Mouse (Mus musculus): ENCODE measurements around the gene Miga2. TPM values are rescaled to one million over a fixed set of nuclear protein-coding genes. Genes with fewer than 3 reads are reported as not detected.
"Not testable (repeated sequence)": the region's sequence is repeated elsewhere in the genome, so short reads cannot be mapped to it uniquely, and the experiment has no call there.

The Miga2 gene
- polyA plus RNA-seq, 1 experiment from 2014 or later: 39.7 TPM

DNA sequence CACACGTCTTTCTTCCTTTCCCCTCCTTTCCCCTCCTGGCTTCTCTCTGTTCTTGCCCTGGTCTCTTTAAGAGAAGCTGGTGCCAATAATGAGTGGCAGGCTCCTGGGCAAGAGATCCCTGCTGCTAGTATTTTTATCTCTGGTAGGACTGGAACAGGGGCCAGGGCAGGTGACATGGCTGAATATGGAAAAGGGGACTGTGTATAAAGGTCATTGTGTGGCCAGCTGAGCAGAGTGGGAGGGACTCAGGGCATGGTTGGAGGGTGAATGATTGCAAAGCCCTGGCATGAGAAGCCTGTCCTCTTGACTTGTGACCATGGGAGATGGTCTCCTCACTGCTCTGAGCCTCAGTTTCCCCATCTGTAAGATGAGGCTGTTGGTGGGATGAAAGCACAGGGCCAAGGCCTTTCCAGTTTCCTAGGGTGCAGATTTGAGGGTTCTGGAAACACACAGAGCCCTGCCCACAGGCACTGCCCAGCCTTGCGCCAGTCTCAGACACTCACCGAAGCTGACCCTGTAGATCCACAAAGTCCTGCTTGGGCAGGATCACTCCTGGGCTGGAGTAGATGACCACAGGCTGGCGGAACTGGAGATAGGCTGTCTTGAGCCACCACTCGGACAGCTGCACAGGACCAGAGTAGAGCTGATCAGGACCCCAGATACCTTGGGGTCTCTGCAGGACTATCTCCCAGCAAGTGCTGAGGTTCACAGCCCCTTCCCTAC lies 45.6 kb downstream of the Miga2 start:
- Histone ChIP-seq H3K9ac (ENCODE audit: low read depth, low read length) (no peak overlapping the region), H3K4me2 (ENCODE audit: low read length) (no peak overlapping the region), H3K4me1 (ENCODE audit: control insufficient read depth, insufficient read depth, low read depth, low read length) (peaks cover 20% of the 10 kb centered on the region), H3K27ac (ENCODE audit: low read depth, low read length) (no peak overlapping the region), H3K27me3 (replicated peaks; ENCODE audit: control insufficient read depth, insufficient read depth, low read length) (no peaks in the 10 kb centered on the region), H3K4me3 (ENCODE audit: low read length) (no peak overlapping the region), H3K9me3 (ENCODE audit: control insufficient read depth, low read length) (no peaks in the 10 kb centered on the region), H3K36me3 (ENCODE audit: control insufficient read depth, insufficient read depth, low read length) (peaks cover 35% of the 10 kb centered on the region)
- no peak for ATAC-seq
- 92% methylated on average over 5 of the region's 5 CpGs for WGBS

DNA sequence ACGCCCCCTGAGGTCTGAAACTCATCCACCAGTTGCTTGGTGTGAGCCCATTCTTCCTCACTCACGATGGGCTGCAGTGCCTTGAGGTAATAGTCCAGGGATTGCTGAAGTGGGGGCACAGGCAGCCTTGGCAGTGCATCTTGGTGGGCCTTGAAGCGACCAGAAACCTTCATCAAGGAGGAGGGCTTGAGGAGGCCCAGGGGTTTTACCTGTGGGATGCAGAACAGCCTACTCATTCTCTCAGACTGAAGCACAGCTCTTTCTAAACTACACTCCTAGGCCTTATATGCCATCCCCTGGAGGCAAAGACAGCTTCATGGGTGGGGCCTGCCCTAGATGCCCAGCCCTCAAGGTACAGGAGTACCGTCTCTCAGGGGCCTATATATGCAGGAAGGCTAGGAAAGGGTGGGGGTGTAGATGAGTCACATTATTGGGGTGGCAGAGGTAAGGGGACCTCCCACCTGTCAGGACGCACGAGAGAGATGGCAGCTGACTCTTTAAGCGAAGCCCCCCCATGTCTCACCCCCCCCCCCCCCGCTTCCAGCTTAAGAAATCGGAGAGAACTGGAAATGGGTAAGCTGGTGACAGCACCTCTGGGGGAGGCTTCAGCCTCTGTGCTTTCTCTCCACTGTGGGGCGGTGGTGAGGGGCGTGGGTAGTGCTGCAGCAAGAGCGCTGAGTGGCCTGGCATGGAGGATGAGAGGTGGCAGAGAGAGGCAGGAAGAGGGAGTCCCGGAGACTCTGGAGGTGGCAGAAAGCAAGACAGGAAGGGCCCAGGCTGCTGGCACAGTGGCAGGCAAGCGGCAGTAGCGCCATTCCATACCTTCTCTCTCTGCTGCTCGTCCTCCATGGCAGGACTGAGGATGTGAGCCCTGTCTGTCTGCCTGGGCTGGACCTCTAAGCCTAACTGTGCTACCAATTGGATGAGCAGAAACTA lies 49.3 kb downstream of the Miga2 start:
- Histone ChIP-seq H3K27ac (ENCODE audit: low read depth, low read length) (no peak overlapping the region), H3K9ac (ENCODE audit: low read depth, low read length) (peak overlapping the region; percentile 2; the same call in 1 of the 2 replicates)
- WGBS: 76% methylated on average over 16 of the region's 16 CpGs

DNA sequence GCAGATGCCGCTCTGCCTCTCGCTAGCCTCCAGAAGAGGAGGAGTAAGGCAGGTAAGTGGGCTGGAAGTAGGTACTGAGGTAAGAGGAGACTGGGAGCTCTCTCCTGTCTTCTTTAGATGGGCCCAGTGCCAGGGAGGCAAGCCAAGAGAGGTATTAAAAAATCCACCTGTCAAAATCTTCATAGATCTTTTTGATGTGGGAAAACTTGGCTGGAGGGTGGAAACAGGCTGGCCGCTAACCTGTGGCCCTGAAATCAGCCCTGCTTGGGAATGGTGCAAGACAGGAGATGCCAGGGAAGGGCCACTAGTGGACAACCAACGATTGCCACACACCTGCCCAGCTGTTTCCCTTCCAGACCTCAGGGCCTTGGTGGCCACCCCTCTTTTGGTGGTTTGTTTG lies 50.1 kb downstream of the Miga2 start:
- Histone ChIP-seq H3K4me1 (ENCODE audit: control insufficient read depth, insufficient read depth, low read depth, low read length) (peaks cover 44% of the 10 kb centered on the region), H3K36me3 (ENCODE audit: control insufficient read depth, insufficient read depth, low read length) (peaks cover 14% of the 10 kb centered on the region), H3K4me2 (ENCODE audit: low read length) (peak overlapping the region; percentile 77), H3K27me3 (replicated peaks; ENCODE audit: control insufficient read depth, insufficient read depth, low read length) (no peaks in the 10 kb centered on the region), H3K9ac (ENCODE audit: low read depth, low read length) (no peak overlapping the region), H3K27ac (ENCODE audit: low read depth, low read length) (0 out of 2 replicates have a peak overlapping the region, but pooled peaks have one; percentile 3), H3K9me3 (ENCODE audit: control insufficient read depth, low read length) (no peaks in the 10 kb centered on the region), H3K4me3 (ENCODE audit: low read length) (peak overlapping the region; percentile 60)
- no peak for ATAC-seq
- WGBS: 80% methylated on average over 4 of the region's 4 CpGs

More for the DNA sequence above, 49.3 kb downstream of the Miga2 start:
- Histone ChIP-seq H3K4me3 (ENCODE audit: low read length) (no peak overlapping the region; the same call in 1 of the 2 replicates), H3K9me3 (ENCODE audit: control insufficient read depth, low read length) (no peaks in the 10 kb centered on the region), H3K4me2 (ENCODE audit: low read length) (peak overlapping the region; percentile 77), H3K36me3 (ENCODE audit: control insufficient read depth, insufficient read depth, low read length) (peaks cover 20% of the 10 kb centered on the region), H3K4me1 (ENCODE audit: control insufficient read depth, insufficient read depth, low read depth, low read length) (peaks cover 36% of the 10 kb centered on the region), H3K27me3 (replicated peaks; ENCODE audit: control insufficient read depth, insufficient read depth, low read length) (no peaks in the 10 kb centered on the region)
- no peak for ATAC-seq

DNA sequence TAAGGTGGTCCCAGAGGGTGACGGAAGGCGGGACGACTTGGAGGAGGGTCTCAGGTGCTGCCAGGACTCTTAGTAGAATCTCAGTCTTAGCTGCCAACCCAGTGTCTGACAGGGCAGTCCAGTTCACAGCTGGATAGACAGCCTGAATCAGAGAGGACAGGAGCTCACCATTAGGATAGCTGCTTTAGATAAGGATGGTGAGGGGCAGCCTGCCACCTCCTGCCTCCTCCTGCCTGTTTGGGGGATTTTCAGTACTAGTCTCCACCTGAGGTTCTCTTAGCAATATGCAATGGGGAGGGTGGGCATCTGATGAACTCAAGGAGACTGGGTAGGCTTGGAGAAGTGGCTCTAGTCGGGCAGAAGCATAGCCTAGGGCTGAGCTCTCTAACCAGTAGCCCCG lies 50.6 kb downstream of the Miga2 start:
- Histone ChIP-seq H3K4me1 (ENCODE audit: control insufficient read depth, insufficient read depth, low read depth, low read length) (peaks cover 47% of the 10 kb centered on the region), H3K4me2 (ENCODE audit: low read length) (peak overlapping the region; percentile 77), H3K27me3 (replicated peaks; ENCODE audit: control insufficient read depth, insufficient read depth, low read length) (no peaks in the 10 kb centered on the region), H3K9me3 (ENCODE audit: control insufficient read depth, low read length) (no peaks in the 10 kb centered on the region), H3K9ac (ENCODE audit: low read depth, low read length) (peak overlapping the region; percentile 91), H3K27ac (ENCODE audit: low read depth, low read length) (peak overlapping the region; percentile 96; the same call in 1 of the 2 replicates), H3K36me3 (ENCODE audit: control insufficient read depth, insufficient read depth, low read length) (peaks cover 9% of the 10 kb centered on the region), H3K4me3 (ENCODE audit: low read length) (peak overlapping the region; percentile 60)
- 0 out of 2 replicates have a peak, but pooled peaks have one; percentile 1 for ATAC-seq
- 50% methylated on average over 5 of the region's 5 CpGs for WGBS

DNA sequence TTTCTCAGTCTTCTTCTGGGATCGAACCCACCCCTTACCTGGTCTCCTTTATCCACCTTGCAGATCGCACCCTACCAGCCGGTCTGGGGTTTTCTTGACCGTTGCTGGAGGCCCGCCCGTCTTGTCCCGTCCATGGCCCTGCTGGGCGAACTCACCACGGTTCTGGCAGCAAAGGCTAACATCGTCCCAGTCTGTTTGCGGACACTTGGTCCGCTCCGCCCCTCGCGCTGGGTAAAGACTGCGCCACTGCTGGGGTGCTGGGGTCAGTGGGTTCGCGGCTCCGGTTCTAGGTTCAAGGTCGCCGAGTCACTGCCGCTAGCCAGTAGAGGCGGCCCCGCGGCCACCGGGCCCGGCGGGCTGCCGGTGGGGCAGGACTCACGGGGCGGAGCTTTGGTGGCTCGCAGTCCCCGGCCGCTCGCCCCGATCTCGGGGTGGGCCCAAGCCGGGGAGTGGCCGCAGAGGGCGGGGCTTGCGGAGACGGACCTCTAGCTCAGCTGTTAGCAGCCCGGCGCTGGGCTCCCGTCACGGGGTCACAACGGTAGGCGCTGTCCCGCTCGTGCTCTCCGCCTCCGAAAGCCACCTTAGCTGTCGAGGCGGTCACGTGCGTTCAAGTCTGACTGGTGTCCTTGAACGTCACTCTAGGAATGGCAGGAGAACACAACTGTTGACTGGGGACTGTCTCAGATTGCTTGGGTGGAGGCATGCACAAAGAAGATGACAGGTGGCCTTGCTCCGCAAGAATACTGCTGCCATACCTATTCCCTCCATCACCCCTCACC lies 51.3 kb downstream of the Miga2 start, which contains the start of gene Crat:
Gene Crat, minus strand, starts transcription at position 657 of the 779 bp plus-strand sequence.
- Histone ChIP-seq H3K9ac (ENCODE audit: low read depth, low read length) (peak within 1 kb of the TSS; percentile 91), H3K36me3 (ENCODE audit: control insufficient read depth, insufficient read depth, low read length) (peaks cover 3% of the 10 kb centered on the region; the same call in 1 of the 2 replicates), H3K4me3 (ENCODE audit: low read length) (peak within 1 kb of the TSS; percentile 60), H3K27ac (ENCODE audit: low read depth, low read length) (peak within 1 kb of the TSS; percentile 96), H3K9me3 (ENCODE audit: control insufficient read depth, low read length) (no peaks in the 10 kb centered on the region), H3K4me2 (ENCODE audit: low read length) (peak within 1 kb of the TSS; percentile 77), H3K27me3 (replicated peaks; ENCODE audit: control insufficient read depth, insufficient read depth, low read length) (no peaks in the 10 kb centered on the region), H3K4me1 (ENCODE audit: control insufficient read depth, insufficient read depth, low read depth, low read length) (peaks cover 47% of the 10 kb centered on the region)
- WGBS: 1% methylated on average over 58 of the region's 58 CpGs
- ATAC-seq: peak; percentile 91

DNA sequence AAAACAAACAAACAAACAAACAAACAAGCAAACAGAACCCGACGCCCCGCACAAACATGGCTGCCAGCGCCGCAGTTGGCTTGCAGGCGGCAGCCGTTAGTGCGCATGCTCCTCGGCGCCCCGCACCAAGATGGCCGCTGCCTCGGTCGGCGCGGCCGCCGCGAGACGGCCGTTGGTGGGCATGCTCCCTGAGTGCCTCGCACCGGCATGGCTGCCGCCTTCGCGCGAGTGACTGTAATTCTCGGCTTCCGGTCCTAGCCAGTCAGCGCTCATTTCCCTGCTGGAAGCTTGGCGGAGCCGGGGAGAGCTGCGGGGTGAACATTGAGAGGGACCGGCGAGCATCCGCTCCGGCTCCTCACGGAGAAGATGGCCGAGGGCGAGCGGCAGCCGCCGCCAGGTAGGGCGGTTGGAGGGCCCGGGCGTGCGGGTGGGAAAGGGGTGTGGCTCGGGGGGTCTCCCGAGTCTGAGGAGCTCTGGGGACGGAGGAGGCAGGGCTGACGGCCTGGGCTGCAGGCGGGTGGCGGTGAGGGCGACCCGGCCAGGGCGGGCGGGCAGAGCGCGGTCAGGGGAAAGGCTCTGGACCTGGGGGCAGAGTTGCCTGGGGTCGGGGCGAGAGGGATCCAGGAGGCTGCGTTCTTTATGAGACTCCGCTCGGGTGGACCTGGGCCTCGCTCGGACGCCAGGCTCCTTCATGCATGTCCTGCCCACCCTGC lies 52.1 kb downstream of the Miga2 start, which contains the start of gene Ptpa:
Gene Ptpa, plus strand, starts transcription at position 104 of the 713 bp plus-strand sequence.
- Histone ChIP-seq H3K9me3 (ENCODE audit: control insufficient read depth, low read length) (no peaks in the 10 kb centered on the region), H3K9ac (ENCODE audit: low read depth, low read length) (peak within 1 kb of the TSS; percentile 91), H3K36me3 (ENCODE audit: control insufficient read depth, insufficient read depth, low read length) (0 out of 2 replicates have a peak, but pooled peaks cover 2% of the 10 kb centered on the region), H3K4me2 (ENCODE audit: low read length) (peak within 1 kb of the TSS; percentile 77), H3K4me1 (ENCODE audit: control insufficient read depth, insufficient read depth, low read depth, low read length) (peaks cover 47% of the 10 kb centered on the region), H3K27me3 (replicated peaks; ENCODE audit: control insufficient read depth, insufficient read depth, low read length) (no peaks in the 10 kb centered on the region), H3K4me3 (ENCODE audit: low read length) (peak within 1 kb of the TSS; percentile 60), H3K27ac (ENCODE audit: low read depth, low read length) (peak within 1 kb of the TSS; percentile 96)
- peak; percentile 92 for ATAC-seq
- under 1% methylated on average over 58 of the region's 67 CpGs for WGBS

DNA sequence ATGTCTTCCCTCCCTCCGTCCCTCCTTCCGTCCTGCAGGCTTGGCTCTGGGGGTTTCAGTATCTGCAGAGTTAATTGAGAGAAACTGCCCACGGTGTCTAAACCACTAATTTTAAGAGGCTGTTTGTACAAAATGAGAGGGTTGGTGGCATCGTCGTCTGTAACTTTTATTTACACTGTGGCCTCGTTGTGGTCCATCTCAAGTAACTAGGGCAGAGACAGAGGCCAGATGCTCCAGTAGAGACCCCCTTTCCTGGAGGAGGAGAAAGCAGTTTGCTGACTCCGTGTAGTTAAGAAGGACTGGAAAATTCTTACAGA lies 52.6 kb downstream of the Miga2 start:
- ATAC-seq: no peak
- Histone ChIP-seq H3K9ac (ENCODE audit: low read depth, low read length) (peak overlapping the region; percentile 91), H3K36me3 (ENCODE audit: control insufficient read depth, insufficient read depth, low read length) (0 out of 2 replicates have a peak, but pooled peaks cover 2% of the 10 kb centered on the region), H3K9me3 (ENCODE audit: control insufficient read depth, low read length) (no peaks in the 10 kb centered on the region), H3K4me1 (ENCODE audit: control insufficient read depth, insufficient read depth, low read depth, low read length) (peaks cover 47% of the 10 kb centered on the region), H3K4me3 (ENCODE audit: low read length) (peak overlapping the region; percentile 60), H3K27ac (ENCODE audit: low read depth, low read length) (peak overlapping the region; percentile 96), H3K4me2 (ENCODE audit: low read length) (peak overlapping the region; percentile 77), H3K27me3 (replicated peaks; ENCODE audit: control insufficient read depth, insufficient read depth, low read length) (no peaks in the 10 kb centered on the region)
- WGBS: 0% methylated on average over 7 of the region's 7 CpGs

DNA sequence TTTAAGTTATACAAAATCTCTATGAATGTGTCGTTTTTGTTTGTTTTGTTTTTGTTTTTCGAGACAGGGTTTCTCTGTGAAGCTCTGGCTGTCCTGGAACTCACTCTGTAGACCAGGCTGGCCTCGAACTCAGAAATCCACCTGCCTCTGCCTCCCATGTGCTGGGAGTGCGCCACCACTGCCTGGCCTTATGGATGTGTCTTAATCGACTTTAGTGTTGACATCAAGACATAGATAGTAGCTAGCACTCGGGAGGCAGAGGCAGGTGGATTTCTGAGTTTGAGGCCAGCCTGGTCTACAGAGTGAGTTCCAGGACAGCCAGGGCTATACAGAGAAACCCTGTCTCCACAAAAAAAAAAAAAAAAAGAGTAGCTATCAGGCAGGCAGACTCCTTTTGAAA lies 53.1 kb downstream of the Miga2 start:
- not testable (repeated sequence) for H3K27ac ChIP-seq (ENCODE audit: low read depth, low read length); H3K36me3 ChIP-seq (ENCODE audit: control insufficient read depth, insufficient read depth, low read length); H3K27me3 ChIP-seq (replicated peaks; ENCODE audit: control insufficient read depth, insufficient read depth, low read length); ATAC-seq; H3K9ac ChIP-seq (ENCODE audit: low read depth, low read length); H3K9me3 ChIP-seq (ENCODE audit: control insufficient read depth, low read length)
- peak overlapping the region; percentile 60; the same call in 1 of the 2 replicates for H3K4me3 ChIP-seq (ENCODE audit: low read length)
- peak overlapping the region; percentile 77 for H3K4me2 ChIP-seq (ENCODE audit: low read length)
- WGBS: 79% methylated on average over 6 of the region's 6 CpGs
- peaks cover 47% of the 10 kb centered on the region for H3K4me1 ChIP-seq (ENCODE audit: control insufficient read depth, insufficient read depth, low read depth, low read length)

Data from hindbrain, embryonic 16.5 days (tissue).